Mouse (Mus musculus) limb, embryonic 11.5 days (tissue): ENCODE data around the gene Bcor. TPM values are rescaled to one million over a fixed set of nuclear protein-coding genes. Genes with fewer than 3 reads are reported as not detected.
A peak's percentile ranks its signal among the peaks of the same experiment; 100 is the strongest.

Experiments used
- ATAC-seq: fragments of 200-750 bp; cut with Nextera tagmentation; 2 replicates; pipeline ENCODE4 v1.8.0; 2017; ENCODE audit warnings: low read depth; ENCODE audit not compliant: insufficient number of reproducible peaks, low FRiP score, low TSS enrichment
- DNase-seq: peaks from one replicate; pipeline ENCODE4 v3.0.0-alpha.2; 2015; ENCODE audit warnings: low spot score
- H3K27ac ChIP-seq: fragments of 300-500 bp; sonication (generic); replicated peaks from 2 replicates; pipeline ENCODE4 v1.5.1; 2014; ENCODE audit warnings: low read depth, mild to moderate bottlenecking, low read length
- H3K27me3 ChIP-seq: fragments of 300-500 bp; sonication (generic); 2 replicates; pipeline ENCODE4 v1.6.1; 2014; ENCODE audit warnings: mild to moderate bottlenecking, low read length, mixed read lengths; ENCODE audit not compliant: control insufficient read depth, insufficient read depth
- H3K36me3 ChIP-seq: fragments of 300-500 bp; sonication (generic); 2 replicates; pipeline ENCODE4 v1.6.1; 2014; ENCODE audit warnings: mild to moderate bottlenecking, low read length, moderate library complexity, mixed read lengths; ENCODE audit not compliant: control insufficient read depth, insufficient read depth
- H3K4me1 ChIP-seq: fragments of 300-500 bp; sonication (generic); 2 replicates; pipeline ENCODE4 v1.6.1; 2014; ENCODE audit warnings: low read length, mixed read lengths; ENCODE audit not compliant: control insufficient read depth, insufficient read depth
- H3K4me2 ChIP-seq: fragments of 300-500 bp; sonication (generic); 2 replicates; pipeline ENCODE4 v1.6.1; 2014; ENCODE audit warnings: low read depth, mild to moderate bottlenecking, moderate library complexity; ENCODE audit not compliant: severe bottlenecking
- H3K4me3 ChIP-seq: fragments of 300-500 bp; sonication (generic); 2 replicates; pipeline ENCODE4 v1.5.1; 2014; ENCODE audit warnings: low read depth, low read length
- H3K9ac ChIP-seq: fragments of 300-500 bp; sonication (generic); 2 replicates; pipeline ENCODE4 v1.6.1; 2014; ENCODE audit warnings: mild to moderate bottlenecking, low read length
- H3K9me3 ChIP-seq: fragments of 300-500 bp; sonication (generic); 2 replicates; pipeline ENCODE4 v1.6.1; 2016; ENCODE audit warnings: low read length; ENCODE audit not compliant: control insufficient read depth
- WGBS: fragments of 180-500 bp; shearing (Covaris S2); extraction: QIAGEN DNeasy Blood & Tissue Kit; methylation state at CpG from one replicate; pipeline ENCODE4 v1.1.7; 2014; 5-methylcytosine and 5-hydroxymethylcytosine counted together
- polyA plus RNA-seq: library from polyadenylated mRNA; unstranded; fragments of >200 nt; fragmentation: Nextera tagmentation; extraction: Ambion mirVana; gene quantifications from 2 replicates; pipeline ENCODE4 v1.2.1, GENCODE M21; 2014

Bcor gene
- polyA plus RNA-seq, 1 experiment from 2014 or later, result 26.6 TPM

DNA sequence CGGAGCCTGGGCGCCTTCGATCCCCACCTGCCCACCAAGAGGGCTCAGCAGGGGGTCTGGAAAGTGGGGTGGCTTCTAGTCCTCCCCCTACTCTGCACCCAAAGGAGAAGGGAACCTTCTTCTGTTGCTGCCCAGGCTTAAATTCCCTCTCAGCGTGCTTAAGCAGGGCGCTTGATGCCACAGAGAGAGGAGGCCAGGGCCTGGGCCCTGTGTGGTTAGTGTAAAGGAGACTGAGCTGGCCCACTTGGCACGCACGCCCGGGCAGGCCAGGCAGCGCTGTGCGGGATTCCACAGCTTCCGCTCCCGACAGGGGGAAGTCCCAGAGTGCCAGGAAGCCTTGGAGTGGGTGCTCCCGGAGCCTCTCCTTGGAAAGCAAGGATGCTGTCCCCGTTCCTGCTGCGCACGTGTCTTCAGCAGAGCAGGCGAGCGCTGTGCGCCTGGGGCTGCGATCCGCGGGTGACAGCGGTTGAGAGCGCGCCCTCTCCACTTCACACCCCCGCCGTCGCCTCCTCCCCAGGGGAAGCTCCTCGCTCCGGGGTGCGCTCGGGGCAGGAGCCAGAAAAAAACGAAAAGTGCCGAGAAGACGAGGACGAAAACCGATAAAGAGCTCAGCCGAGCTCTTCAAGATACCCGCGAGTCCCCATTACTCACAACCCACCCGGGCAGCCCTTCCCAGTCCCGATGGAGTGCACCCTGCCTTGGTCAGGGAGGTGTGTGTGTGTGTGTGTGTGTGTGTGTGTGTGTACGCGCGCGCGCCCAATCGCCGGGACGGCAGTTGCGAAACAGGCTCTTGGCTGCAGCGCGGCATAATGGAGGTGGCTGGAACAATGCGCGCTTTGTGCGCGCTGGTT is 153.9 kb downstream of the Bcor start:
- peak overlapping the region; percentile 57 for H3K9ac ChIP-seq
- peak overlapping the region; percentile 58 for H3K4me2 ChIP-seq
- H3K27ac ChIP-seq, result peak overlapping the region; percentile 90
- no peaks in the 10 kb centered on the region for H3K36me3 ChIP-seq
- ATAC-seq, result peak; percentile 40; the same call in 1 of the 2 replicates
- peak; percentile 78 for DNase-seq
- peak overlapping the region; percentile 28 for H3K4me3 ChIP-seq
- peaks cover 38% of the 10 kb centered on the region for H3K4me1 ChIP-seq
- WGBS, result 2% methylated on average over 57 of the region's 57 CpGs
- no peaks in the 10 kb centered on the region for H3K9me3 ChIP-seq
- peaks cover 55% of the 10 kb centered on the region for H3K27me3 ChIP-seq

DNA sequence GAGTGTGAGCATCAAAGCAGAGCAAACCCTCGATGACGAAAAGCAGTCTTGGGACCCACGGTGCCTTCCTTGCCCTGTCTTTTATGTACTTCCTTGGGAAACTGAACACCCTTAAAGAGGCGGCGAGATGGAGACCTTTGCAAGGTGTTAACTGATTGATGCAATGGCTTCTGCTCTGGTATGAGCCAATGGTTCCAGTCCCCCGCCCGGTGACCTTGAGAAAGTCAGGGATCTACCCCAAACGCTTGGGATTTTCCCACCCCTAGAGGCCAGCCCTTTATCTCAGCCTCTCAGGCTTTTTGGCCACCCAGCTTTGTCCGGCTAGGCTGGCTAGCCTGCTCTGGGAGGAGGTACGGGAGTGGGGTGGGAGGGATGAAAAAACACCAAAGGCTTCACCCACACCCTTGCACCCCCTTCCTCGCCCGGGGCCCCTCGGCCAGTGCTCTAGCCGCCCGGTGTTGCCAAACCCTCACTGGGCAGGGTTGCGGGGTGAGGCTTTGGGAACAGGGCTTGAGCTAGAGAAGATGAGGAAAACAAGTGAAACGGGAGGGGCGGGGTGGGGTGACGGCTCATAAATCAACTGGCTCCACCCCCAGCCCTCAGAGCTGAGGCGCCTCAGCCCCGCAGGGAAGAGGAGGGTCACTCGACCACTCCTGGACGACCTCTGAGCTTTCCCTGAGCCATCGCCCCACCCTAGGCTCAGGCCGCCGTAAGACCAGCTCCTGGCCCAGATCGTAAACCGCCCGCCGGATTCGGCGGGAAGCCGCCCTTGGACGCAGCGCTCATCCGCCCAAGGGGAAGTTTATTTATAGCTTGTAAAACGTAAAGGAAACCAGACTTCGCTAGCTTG is 154.7 kb downstream of the Bcor start:
- H3K4me3 ChIP-seq, result peak overlapping the region; percentile 28
- 5% methylated on average over 35 of the region's 38 CpGs for WGBS
- peak overlapping the region; percentile 58 for H3K4me2 ChIP-seq
- no peaks in the 10 kb centered on the region for H3K36me3 ChIP-seq
- DNase-seq (peak; percentile 76), ATAC-seq (peak; percentile 67; the same call in 1 of the 2 replicates)
- peaks cover 60% of the 10 kb centered on the region for H3K27me3 ChIP-seq
- peaks cover 45% of the 10 kb centered on the region for H3K4me1 ChIP-seq
- H3K27ac ChIP-seq, result peak overlapping the region; percentile 90
- H3K9me3 ChIP-seq, result no peaks in the 10 kb centered on the region
- peak overlapping the region; percentile 57; the same call in 1 of the 2 replicates for H3K9ac ChIP-seq

DNA sequence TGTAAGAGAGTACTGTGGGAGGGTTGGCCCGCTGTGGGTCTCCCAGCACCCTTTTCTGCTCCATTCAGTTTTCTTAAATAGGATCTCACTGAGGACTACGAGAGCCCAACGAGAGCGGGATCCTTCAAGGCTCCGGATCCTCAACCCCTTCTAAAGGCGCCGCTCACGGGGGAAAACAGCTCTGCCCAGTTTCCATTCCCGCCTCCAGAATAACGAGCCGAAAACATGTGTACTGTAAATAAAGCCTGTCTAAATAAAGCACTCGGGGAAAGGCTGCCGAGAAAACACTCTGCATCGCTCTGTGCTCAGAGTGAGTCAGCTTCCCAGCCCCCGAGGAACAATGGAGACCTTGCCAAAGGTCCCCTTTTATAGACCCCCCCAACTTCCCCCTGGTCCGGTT is 155.7 kb downstream of the Bcor start:
- Histone ChIP-seq H3K4me3 (no peak overlapping the region), H3K9ac (no peak overlapping the region), H3K36me3 (no peaks in the 10 kb centered on the region), H3K4me2 (no peak overlapping the region), H3K27me3 (peaks cover 68% of the 10 kb centered on the region), H3K9me3 (no peaks in the 10 kb centered on the region), H3K4me1 (peaks cover 54% of the 10 kb centered on the region), H3K27ac (no peak overlapping the region)
- DNase-seq (peak; percentile 26), ATAC-seq (no peak)
- 7% methylated on average over 16 of the region's 16 CpGs for WGBS

DNA sequence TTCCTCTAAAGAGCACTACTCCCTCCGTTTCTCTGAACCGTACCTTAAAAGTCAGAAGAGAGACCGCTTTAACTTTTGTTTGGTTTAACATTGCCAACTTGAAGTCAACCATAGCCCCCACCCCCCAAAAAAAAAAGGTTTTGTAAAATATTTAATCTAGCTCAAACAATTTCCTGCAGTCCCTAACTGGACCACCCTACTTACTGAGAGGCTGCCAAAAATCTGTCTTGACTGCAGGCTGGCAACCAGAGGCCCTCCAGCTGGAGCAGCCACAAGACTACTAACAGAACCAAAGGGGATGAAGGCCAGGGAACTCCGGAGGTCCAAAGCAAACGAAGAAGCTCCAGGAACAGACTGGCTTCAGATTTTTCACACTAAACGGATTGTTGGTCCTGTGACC is 156.2 kb downstream of the Bcor start:
- Histone ChIP-seq H3K36me3 (no peaks in the 10 kb centered on the region), H3K9me3 (no peaks in the 10 kb centered on the region), H3K27me3 (peaks cover 73% of the 10 kb centered on the region), H3K4me2 (no peak overlapping the region), H3K9ac (no peak overlapping the region), H3K27ac (no peak overlapping the region), H3K4me1 (peaks cover 54% of the 10 kb centered on the region), H3K4me3 (no peak overlapping the region)
- ATAC-seq, result no peak
- no peak for DNase-seq
- WGBS, result 23% methylated on average over 6 of the region's 6 CpGs

DNA sequence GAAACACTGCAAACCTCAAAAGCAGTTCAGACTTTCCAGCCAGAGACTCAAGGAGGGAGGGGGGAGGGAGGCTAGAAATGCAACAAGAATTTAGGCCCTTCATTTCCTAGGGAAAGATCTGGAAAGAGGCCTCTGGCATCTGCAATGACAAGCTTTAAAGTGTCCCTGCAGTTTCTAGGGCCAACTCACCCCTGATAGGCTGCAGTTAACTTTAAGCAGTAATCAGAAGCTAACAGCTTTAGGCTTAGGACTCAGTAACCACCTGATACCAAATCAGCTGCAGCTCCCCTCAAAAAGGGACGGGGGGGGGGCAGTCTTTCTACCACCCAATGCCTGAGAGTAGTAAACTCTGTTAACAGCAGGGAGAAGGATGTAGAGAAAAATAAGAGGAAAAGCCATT is 156.6 kb downstream of the Bcor start:
- 0% methylated on average over 1 of the region's 1 CpGs for WGBS
- Histone ChIP-seq H3K36me3 (no peaks in the 10 kb centered on the region), H3K4me2 (peak overlapping the region; percentile 15; the same call in 1 of the 2 replicates), H3K27me3 (peaks cover 77% of the 10 kb centered on the region), H3K4me1 (peaks cover 54% of the 10 kb centered on the region), H3K9me3 (no peaks in the 10 kb centered on the region), H3K27ac (0 out of 2 replicates have a peak overlapping the region, but pooled peaks have one; percentile 21), H3K4me3 (no peak overlapping the region), H3K9ac (no peak overlapping the region)
- no peak for DNase-seq
- no peak for ATAC-seq

DNA sequence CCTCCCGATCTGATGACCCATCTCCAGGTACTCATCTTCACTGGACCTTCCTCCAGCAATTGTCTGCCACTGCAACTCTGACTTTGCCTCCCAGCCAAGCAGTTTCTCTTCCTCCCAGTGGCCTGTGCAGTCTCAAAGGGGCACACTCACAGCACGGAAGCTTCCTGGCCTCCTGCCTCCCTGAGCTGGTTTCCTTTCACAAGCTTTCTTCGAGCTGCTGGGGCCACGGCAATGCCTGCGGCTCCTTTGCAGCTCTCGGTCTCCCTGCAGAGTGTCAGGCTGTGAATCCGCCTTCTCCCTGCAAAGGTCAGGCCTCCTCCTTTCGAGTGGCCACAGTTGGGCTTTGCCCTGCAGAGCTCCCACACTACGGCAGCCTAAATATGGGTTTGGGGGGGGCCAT is 157.0 kb downstream of the Bcor start:
- 4% methylated on average over 9 of the region's 9 CpGs for WGBS
- Histone ChIP-seq H3K4me3 (no peak overlapping the region), H3K9ac (no peak overlapping the region), H3K36me3 (no peaks in the 10 kb centered on the region), H3K27ac (0 out of 2 replicates have a peak overlapping the region, but pooled peaks have one; percentile 21), H3K9me3 (no peaks in the 10 kb centered on the region), H3K4me2 (peak overlapping the region; percentile 15; the same call in 1 of the 2 replicates), H3K27me3 (peaks cover 78% of the 10 kb centered on the region), H3K4me1 (peaks cover 54% of the 10 kb centered on the region)
- ATAC-seq, result no peak
- peak; percentile 39 for DNase-seq

DNA sequence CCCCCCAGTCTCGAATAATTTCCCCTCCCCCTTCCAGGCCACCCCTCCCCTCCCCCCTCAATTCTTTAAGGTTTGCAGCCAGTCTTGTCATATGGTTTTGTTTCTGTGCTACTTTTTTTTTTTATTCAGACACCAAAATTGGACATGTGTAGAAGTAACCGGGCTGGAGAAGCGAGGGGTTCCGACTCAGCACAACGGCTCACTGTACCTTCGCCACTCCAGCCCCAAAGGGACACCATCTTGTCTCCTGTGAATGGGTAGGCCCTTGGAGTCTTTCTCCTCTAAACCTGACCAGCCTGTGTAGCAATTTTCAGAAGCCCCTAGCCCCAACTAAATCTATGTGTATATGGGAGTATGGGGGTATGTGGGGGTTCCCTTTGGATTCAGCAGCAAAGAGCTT is 157.6 kb downstream of the Bcor start:
- 22% methylated on average over 6 of the region's 6 CpGs for WGBS
- DNase-seq (no peak), ATAC-seq (no peak)
- H3K9ac ChIP-seq, result no peak overlapping the region
- no peak overlapping the region for H3K4me2 ChIP-seq
- H3K9me3 ChIP-seq, result no peaks in the 10 kb centered on the region
- no peak overlapping the region for H3K27ac ChIP-seq
- peaks cover 81% of the 10 kb centered on the region for H3K27me3 ChIP-seq
- peaks cover 54% of the 10 kb centered on the region for H3K4me1 ChIP-seq
- no peaks in the 10 kb centered on the region for H3K36me3 ChIP-seq
- no peak overlapping the region for H3K4me3 ChIP-seq

DNA sequence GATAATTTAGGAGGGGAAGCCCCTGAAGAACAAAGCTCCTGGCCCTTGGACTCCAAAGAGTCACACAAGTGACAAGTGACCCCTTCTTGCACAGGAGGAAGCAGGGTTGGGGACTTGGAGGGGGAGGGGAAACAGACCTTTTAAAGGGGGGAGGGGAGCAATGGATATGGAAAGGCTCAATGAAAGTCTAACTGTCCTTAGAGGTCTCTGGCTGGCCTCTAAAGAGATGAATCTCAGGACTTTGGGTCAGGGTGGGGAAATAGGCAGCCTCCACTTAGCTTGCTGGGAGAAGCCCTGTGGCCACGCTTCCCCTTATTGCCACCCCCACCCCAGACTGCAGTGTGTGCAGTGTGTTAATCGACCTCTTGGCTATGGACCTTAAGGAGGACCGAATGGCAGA is 158.2 kb downstream of the Bcor start:
- Histone ChIP-seq H3K4me2 (no peak overlapping the region), H3K9me3 (no peaks in the 10 kb centered on the region), H3K9ac (no peak overlapping the region), H3K27me3 (peaks cover 76% of the 10 kb centered on the region), H3K4me3 (no peak overlapping the region), H3K4me1 (peaks cover 54% of the 10 kb centered on the region), H3K36me3 (no peaks in the 10 kb centered on the region), H3K27ac (no peak overlapping the region)
- no peak for DNase-seq
- 5% methylated on average over 2 of the region's 3 CpGs for WGBS
- ATAC-seq, result no peak
